Mouse (Mus musculus): ENCODE data around the gene Zmiz1.

Zmiz1 gene

GRCm38 (mm10) chr14:25489336-25490078 is 30.5 kb downstream of the Zmiz1 start:
- no peak for DNase-seq (ENCODE audit: low read depth, low spot score)

GRCm38 (mm10) chr14:25491961-25492360 is 33.0 kb downstream of the Zmiz1 start:
- DNase-seq (ENCODE audit: low read depth, low spot score), result no peak

- DNase-seq (ENCODE audit: low read depth, low spot score), result no peak
Measured at GRCm38 (mm10) chr14:25492567-25493279, 33.7 kb downstream of the Zmiz1 start.

GRCm38 (mm10) chr14:25493301-25494241 is 34.6 kb downstream of the Zmiz1 start:
- peak; percentile 24 for DNase-seq (ENCODE audit: low read depth, low spot score)

GRCm38 (mm10) chr14:25494778-25495177 is 35.8 kb downstream of the Zmiz1 start:
- no peak for DNase-seq (ENCODE audit: low read depth, low spot score)

GRCm38 (mm10) chr14:25496116-25496515 is 37.1 kb downstream of the Zmiz1 start:
- DNase-seq (ENCODE audit: low read depth, low spot score), result no peak

GRCm38 (mm10) chr14:25496989-25497388 is 38.0 kb downstream of the Zmiz1 start:
- no peak for DNase-seq (ENCODE audit: low read depth, low spot score)

- DNase-seq (ENCODE audit: low read depth, low spot score), result no peak
Measured at GRCm38 (mm10) chr14:25497596-25497995, 38.6 kb downstream of the Zmiz1 start.

- no peak for DNase-seq (ENCODE audit: low read depth, low spot score)
Measured at GRCm38 (mm10) chr14:25498367-25498766, 39.4 kb downstream of the Zmiz1 start.

- DNase-seq (ENCODE audit: low read depth, low spot score), result no peak
Measured at GRCm38 (mm10) chr14:25499526-25499925, 40.5 kb downstream of the Zmiz1 start.

- DNase-seq (ENCODE audit: low read depth, low spot score), result no peak
Measured at GRCm38 (mm10) chr14:25500511-25501120, 41.6 kb downstream of the Zmiz1 start.

- DNase-seq (ENCODE audit: low read depth, low spot score), result no peak
Measured at GRCm38 (mm10) chr14:25501481-25501880, 42.5 kb downstream of the Zmiz1 start.

GRCm38 (mm10) chr14:25502355-25502754 is 43.4 kb downstream of the Zmiz1 start:
- DNase-seq (ENCODE audit: low read depth, low spot score), result no peak

- DNase-seq (ENCODE audit: low read depth, low spot score), result no peak
Measured at GRCm38 (mm10) chr14:25504241-25504640, 45.3 kb downstream of the Zmiz1 start.

- no peak for DNase-seq (ENCODE audit: low read depth, low spot score)
Measured at GRCm38 (mm10) chr14:25505201-25505671, 46.3 kb downstream of the Zmiz1 start.

- no peak for DNase-seq (ENCODE audit: low read depth, low spot score)
Measured at GRCm38 (mm10) chr14:25508111-25508756, 49.2 kb downstream of the Zmiz1 start.

- DNase-seq (ENCODE audit: low read depth, low spot score), result no peak
Measured at GRCm38 (mm10) chr14:25508757-25509139, 49.8 kb downstream of the Zmiz1 start.

- DNase-seq (ENCODE audit: low read depth, low spot score), result no peak
Measured at GRCm38 (mm10) chr14:25509450-25510129, 50.6 kb downstream of the Zmiz1 start.

- no peak for DNase-seq (ENCODE audit: low read depth, low spot score)
Measured at GRCm38 (mm10) chr14:25510362-25510761, 51.4 kb downstream of the Zmiz1 start.

GRCm38 (mm10) chr14:25510987-25511386 is 52.0 kb downstream of the Zmiz1 start:
- DNase-seq (ENCODE audit: low read depth, low spot score), result no peak

Measured in retina, postnatal 7 days (tissue).